Mouse (Mus musculus): ENCODE results near the gene Ankrd34c.

DNA sequence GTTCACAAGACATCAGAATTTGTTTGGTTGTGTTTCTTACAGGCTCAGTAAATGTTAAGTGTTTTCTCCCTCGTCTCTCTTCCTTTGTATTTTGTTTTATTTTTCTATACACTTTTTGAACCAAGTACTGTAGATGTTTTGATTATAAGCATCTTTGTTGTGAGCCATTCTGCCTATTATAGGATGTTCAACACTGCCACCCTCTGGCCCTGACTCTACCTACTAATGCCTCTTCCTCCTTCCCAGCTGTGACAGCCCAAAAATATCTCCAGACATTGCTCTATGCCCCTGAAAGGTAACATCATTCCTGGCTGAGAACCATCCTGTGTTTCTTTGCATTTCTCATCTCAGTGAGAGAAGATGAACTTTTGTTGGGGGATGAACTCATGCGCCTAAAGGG lies 52.0 kb downstream of the Ankrd34c start:
- TF ChIP-seq CTCF (IDR thresholded peaks at IDR 0.05; ENCODE audit: extremely low read depth, insufficient read depth, insufficient read length, insufficient replicate concordance) (no peak), POLR2A (IDR thresholded peaks at IDR 0.05; ENCODE audit: low read depth, low read length) (no peak)
